Mouse (Mus musculus) hindbrain, embryonic 10.5 days (tissue): ENCODE data around the gene Kdm8. TPM values are rescaled to one million over a fixed set of nuclear protein-coding genes. Genes with fewer than 3 reads are reported as not detected.

Experiments used
- DNase-seq: peaks from one replicate; pipeline ENCODE4 v3.0.0-alpha.2; 2017; ENCODE audit warnings: low spot score
- H3K27ac ChIP-seq: fragments of 300-500 bp; sonication (generic); 2 replicates; pipeline ENCODE4 v1.5.1; 2016; ENCODE audit warnings: mild to moderate bottlenecking, moderate library complexity
- H3K27me3 ChIP-seq: fragments of 300-500 bp; sonication (generic); 2 replicates; pipeline ENCODE4 v1.6.1; 2016; ENCODE audit warnings: mild to moderate bottlenecking; ENCODE audit not compliant: poor library complexity, insufficient read depth, severe bottlenecking
- H3K36me3 ChIP-seq: fragments of 300-500 bp; sonication (generic); 2 replicates; pipeline ENCODE4 v1.6.1; 2016; ENCODE audit warnings: mild to moderate bottlenecking, moderate library complexity
- H3K4me1 ChIP-seq: fragments of 300-500 bp; sonication (generic); replicated peaks from 2 replicates; pipeline ENCODE4 v1.6.1; 2016; ENCODE audit warnings: mild to moderate bottlenecking
- H3K4me3 ChIP-seq: fragments of 300-500 bp; sonication (generic); 2 replicates; pipeline ENCODE4 v1.5.1; 2016; ENCODE audit warnings: mild to moderate bottlenecking, moderate library complexity
- H3K9me3 ChIP-seq: fragments of 300-500 bp; sonication (generic); 2 replicates; pipeline ENCODE4 v1.6.1; 2016; ENCODE audit warnings: mild to moderate bottlenecking, moderate library complexity
- WGBS: fragments of 180-500 bp; shearing (Covaris S2); methylation state at CpG from one replicate; pipeline ENCODE4 v1.1.7; 2016; 5-methylcytosine and 5-hydroxymethylcytosine counted together
- polyA plus RNA-seq: library from polyadenylated mRNA; unstranded; fragments of >200 nt; fragmentation: Nextera tagmentation; extraction: Ambion mirVana; gene quantifications from 2 replicates; pipeline ENCODE4 v1.2.1, GENCODE M21; 2016

Kdm8 gene
- polyA plus RNA-seq, result 15.3 and 15.9 TPM in 2 replicates

DNA sequence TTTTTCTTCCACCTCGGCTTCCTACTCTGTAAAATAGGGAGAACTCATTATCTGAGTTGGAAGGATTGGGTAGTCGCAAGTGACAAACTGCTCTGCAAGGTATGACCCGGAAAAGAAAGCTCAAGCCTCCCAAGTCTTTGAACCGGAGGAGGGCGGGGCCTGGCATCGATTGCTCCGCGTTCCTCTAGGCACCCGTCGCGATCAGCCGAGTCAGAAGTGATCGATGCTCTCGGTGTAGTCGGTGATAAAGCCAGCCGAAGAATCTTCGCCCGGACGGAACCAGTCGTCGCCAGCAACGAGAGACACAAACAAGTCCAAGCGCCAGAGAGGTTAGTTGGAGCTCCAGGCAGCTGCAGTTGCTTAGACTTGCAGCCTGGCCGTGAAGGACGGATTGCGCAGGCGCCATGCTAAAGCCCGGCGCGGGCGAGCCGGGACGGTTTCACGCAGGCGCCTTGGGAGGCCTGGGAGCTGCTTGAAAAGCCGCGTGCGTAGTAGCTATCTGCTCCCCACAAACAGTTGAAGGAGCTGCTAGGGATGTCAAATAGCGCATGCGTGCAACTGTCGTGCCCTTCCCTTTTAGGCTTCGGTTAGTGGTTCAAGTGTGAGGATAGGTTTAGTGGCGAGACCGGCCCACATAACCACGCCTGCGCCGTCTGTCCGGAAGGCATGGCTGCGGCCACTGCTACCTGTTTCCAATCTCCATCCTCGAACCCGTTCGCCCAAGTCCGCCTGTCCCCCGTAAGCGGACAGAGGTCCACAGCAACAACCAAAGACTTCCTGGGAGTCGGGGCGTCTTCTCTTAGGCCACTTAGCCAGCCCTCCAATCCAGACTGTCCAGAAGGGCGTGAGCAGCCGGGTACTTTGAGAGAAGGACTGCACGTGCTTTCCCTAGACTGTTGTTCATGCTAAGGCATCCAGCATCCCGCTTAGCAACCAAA is at the start of gene Kdm8:
Kdm8 (plus strand) TSS at position 213 of the 938 bp plus-strand sequence.
- Histone ChIP-seq H3K9me3 (no peaks in the 10 kb centered on the region), H3K4me1 (peaks cover 33% of the 10 kb centered on the region), H3K27ac (peak within 1 kb of the TSS; percentile 99), H3K27me3 (no peaks in the 10 kb centered on the region), H3K36me3 (no peaks in the 10 kb centered on the region), H3K4me3 (peak within 1 kb of the TSS; percentile 71)
- WGBS, result 1% methylated on average over 61 of the region's 61 CpGs
- DNase-seq, result peak; percentile 94

DNA sequence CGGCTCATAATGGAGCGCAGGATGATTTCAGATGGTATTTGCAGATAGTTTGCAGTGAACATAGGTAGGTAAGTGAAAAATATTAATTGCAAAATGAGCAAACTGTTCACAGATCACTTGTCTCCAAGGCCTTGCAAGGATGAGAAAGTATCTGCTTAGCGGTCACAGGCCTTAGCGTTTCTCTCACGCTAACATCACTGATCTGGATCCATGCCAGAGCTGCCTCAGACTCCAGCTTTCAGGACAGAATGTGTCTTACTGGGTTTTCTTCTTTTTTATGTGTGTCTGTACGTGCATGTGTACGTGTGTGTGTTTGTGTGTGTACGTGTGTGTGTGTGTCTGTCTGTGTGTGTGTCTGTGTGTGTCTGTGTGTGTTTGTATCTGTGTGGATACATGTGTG is 46.4 kb upstream of the Kdm8 start:
- Histone ChIP-seq H3K36me3 (no peaks in the 10 kb centered on the region), H3K27me3 (peaks cover 11% of the 10 kb centered on the region), H3K9me3 (no peaks in the 10 kb centered on the region), H3K4me3 (no peak overlapping the region), H3K4me1 (peaks cover 7% of the 10 kb centered on the region), H3K27ac (no peak overlapping the region)
- WGBS, result 92% methylated on average over 8 of the region's 8 CpGs
- no peak for DNase-seq

DNA sequence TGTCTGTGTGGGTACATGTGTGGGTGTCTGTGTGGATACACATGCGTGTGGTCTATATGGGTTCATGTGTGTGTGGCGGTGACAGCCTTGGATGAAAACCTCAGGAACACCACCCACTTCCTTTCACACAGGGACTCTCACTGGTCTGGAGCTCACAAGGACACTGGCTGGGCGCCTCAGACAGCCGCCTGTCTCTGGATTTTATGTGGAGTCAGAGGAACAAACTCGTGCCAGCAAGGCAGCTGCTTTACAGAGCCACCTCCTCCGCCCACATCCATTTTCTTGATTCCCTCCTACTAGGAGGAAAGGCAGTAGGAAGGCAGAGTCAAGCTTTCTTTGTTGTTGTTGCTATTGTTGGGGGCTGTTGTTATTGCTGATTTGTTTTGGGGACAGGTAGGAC is 45.8 kb upstream of the Kdm8 start:
- Histone ChIP-seq H3K27me3 (peaks cover 11% of the 10 kb centered on the region), H3K9me3 (no peaks in the 10 kb centered on the region), H3K4me3 (no peak overlapping the region), H3K4me1 (peaks cover 5% of the 10 kb centered on the region; the same call in 1 of the 2 replicates), H3K36me3 (no peaks in the 10 kb centered on the region), H3K27ac (no peak overlapping the region)
- DNase-seq, result no peak
- 62% methylated on average over 6 of the region's 6 CpGs for WGBS

DNA sequence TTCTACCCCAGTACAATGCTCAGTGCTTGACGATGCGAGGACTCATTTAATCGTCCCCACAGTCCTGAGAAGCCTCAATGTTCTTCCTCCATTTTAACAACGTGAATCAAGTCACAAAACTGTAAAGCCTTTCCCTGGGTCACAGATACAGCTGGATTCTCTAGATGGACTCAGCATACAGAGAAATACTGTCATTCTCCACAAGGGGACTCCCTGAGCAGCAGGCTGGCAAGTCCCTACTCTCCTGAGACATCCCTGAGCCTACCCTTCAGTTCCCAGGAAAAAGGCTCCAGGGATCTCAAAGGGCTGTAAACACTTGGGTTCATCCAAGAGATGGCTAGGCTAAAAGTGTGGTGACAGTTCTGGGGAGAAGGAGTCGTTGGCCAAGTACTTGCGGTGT is 37.3 kb upstream of the Kdm8 start:
- Histone ChIP-seq H3K36me3 (no peaks in the 10 kb centered on the region), H3K4me1 (no peaks in the 10 kb centered on the region), H3K27ac (no peak overlapping the region), H3K9me3 (no peaks in the 10 kb centered on the region), H3K27me3 (no peaks in the 10 kb centered on the region), H3K4me3 (no peak overlapping the region)
- DNase-seq, result no peak
- WGBS, result 84% methylated on average over 6 of the region's 6 CpGs

DNA sequence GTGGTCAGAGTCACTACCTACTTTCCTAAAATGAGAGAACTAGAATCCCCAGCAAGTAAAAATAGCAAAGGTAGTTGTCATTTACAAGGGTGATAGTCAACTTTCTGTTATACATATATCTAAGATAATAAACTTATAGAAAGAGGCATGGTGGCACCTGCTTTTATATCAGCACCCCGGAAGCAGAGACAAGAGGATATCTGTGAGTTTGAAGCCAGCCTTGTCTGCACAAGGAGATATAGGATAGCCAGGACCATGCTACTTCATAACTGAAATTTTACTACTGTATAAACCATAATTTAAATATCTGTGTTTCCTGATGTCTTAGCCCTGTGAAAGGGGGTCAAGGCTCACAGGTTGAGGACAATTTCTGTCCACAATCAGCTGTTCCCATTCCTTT is 29.4 kb upstream of the Kdm8 start:
- no peaks in the 10 kb centered on the region for H3K27me3 ChIP-seq
- H3K9me3 ChIP-seq, result no peaks in the 10 kb centered on the region
- 0 out of 2 replicates have a peak, but pooled peaks cover 4% of the 10 kb centered on the region for H3K4me1 ChIP-seq
- DNase-seq, result no peak
- H3K27ac ChIP-seq, result no peak overlapping the region
- no peaks in the 10 kb centered on the region for H3K36me3 ChIP-seq
- WGBS, result 87% methylated on average over 1 of the region's 1 CpGs
- no peak overlapping the region for H3K4me3 ChIP-seq

DNA sequence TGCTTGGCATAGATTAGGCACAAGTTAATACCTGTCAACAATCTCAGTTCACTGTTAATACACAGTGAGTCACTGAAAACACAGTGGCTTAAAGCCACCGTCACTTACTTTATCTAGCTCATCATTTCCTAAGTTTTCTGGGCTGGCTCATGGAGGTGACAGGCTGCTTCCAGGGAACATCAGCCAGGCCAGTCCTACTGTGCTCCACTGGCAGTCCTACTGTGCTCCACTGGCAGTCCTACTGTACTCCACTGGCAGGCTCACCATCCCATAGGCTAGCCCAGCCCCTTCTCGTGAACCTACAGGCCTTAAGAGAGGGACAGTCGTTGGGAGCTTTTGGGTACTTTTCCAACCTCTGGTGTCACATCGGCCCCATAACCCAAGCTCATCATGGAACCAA is 28.7 kb upstream of the Kdm8 start:
- no peak for DNase-seq
- H3K4me3 ChIP-seq, result no peak overlapping the region

DNA sequence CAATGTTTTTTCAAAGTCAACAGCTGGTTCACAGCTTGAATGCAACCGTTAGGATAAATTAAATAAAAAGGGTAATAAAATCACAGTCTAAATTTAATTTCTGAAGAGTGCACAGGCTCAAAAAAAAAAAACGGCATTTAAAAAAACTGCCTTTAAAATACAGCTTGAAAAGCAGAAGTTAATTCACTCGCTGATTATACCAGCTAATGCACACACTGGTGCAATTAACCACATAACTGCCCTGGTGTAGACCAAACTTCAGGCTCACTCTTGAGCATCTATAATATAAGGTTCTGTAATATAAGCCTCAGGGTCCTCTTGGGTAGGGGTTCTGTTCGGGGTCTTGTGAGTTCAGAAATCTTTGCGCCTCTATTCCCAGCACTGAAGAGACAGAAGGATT is 27.7 kb upstream of the Kdm8 start:
- no peak overlapping the region for H3K27ac ChIP-seq

More for the DNA sequence above, 28.7 kb upstream of the Kdm8 start:
- no peaks in the 10 kb centered on the region for H3K27me3 ChIP-seq
- H3K36me3 ChIP-seq, result no peaks in the 10 kb centered on the region
- H3K9me3 ChIP-seq, result no peaks in the 10 kb centered on the region
- WGBS, result 87% methylated on average over 4 of the region's 4 CpGs
- H3K4me1 ChIP-seq, result 0 out of 2 replicates have a peak, but pooled peaks cover 4% of the 10 kb centered on the region
- no peak overlapping the region for H3K27ac ChIP-seq

DNA sequence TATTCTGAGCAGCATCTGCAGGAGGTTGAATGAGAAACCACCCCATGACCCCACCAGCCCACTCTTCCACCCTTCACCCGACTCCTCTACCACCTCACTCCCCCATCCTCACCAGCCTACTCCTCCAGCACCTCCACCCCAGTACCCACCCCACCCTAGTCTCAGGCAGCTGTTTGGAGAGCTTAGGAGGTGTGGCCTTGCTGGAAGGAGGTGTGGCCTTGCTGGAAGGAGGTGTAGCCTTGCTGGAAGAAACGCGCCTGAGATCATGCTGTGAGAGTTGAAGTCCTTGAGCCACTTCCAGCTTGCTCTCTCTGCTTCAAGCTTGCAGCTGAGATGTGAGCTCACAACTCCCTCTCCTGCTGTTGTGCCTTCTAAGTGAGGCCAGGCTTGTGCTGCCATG is 26.1 kb upstream of the Kdm8 start:
- H3K27ac ChIP-seq, result no peak overlapping the region
- H3K4me1 ChIP-seq, result 0 out of 2 replicates have a peak, but pooled peaks cover 6% of the 10 kb centered on the region
- no peaks in the 10 kb centered on the region for H3K27me3 ChIP-seq
- no peak for DNase-seq
- no peaks in the 10 kb centered on the region for H3K36me3 ChIP-seq
- H3K4me3 ChIP-seq, result no peak overlapping the region
- no peaks in the 10 kb centered on the region for H3K9me3 ChIP-seq
- 33% methylated on average over 3 of the region's 3 CpGs for whole genome bisulfite sequencing

More for the DNA sequence above, 27.7 kb upstream of the Kdm8 start:
- no peak for DNase-seq
- Histone ChIP-seq H3K4me3 (no peak overlapping the region), H3K27me3 (no peaks in the 10 kb centered on the region), H3K36me3 (no peaks in the 10 kb centered on the region), H3K9me3 (no peaks in the 10 kb centered on the region), H3K4me1 (0 out of 2 replicates have a peak, but pooled peaks cover 4% of the 10 kb centered on the region)
- WGBS, result 87% methylated on average over 5 of the region's 5 CpGs

DNA sequence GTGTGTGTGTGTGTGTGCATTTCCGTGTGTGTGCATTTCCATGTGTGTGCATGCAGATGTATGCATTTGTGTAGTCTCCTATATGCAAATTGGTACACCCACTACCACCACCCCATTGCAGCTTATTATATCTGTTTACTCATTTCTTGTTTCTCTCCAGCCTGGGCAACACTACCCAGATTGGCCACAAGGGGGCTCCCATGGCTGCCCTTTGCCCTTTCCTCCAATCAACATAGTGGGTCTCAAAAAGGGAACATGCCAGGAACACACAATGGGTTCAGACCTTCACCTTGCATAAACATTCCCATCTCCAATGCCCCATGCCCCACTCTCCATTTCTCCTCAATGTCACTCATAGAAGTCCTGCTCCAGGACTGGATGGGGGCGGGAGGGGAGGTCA is 24.3 kb upstream of the Kdm8 start:
- Histone ChIP-seq H3K9me3 (no peaks in the 10 kb centered on the region), H3K36me3 (no peaks in the 10 kb centered on the region), H3K4me1 (0 out of 2 replicates have a peak, but pooled peaks cover 6% of the 10 kb centered on the region), H3K27me3 (no peaks in the 10 kb centered on the region), H3K27ac (no peak overlapping the region), H3K4me3 (no peak overlapping the region)
- DNase-seq, result peak; percentile 43
- 71% methylated on average over 2 of the region's 2 CpGs for WGBS

DNA sequence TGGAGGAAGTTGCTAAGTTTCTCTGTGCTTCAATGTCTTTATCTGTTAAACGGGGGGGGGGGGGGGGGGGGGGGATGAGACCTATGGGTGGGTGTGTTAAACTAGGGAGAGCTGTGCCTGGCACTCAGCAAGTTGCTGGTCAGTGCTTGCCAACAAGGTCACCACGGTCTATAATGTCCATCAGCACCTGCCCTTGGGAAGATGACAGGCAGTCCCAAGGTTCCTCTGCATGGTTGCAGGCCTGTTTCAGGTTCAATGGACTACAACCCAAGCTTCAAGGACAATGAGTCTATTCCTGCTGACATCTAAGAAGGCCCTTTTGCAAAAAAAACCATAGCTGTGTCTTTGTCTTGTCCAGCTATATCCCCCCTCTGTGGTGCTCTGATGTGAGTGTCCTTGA is 22.6 kb upstream of the Kdm8 start:
- 60% methylated on average over 2 of the region's 2 CpGs for WGBS

DNA sequence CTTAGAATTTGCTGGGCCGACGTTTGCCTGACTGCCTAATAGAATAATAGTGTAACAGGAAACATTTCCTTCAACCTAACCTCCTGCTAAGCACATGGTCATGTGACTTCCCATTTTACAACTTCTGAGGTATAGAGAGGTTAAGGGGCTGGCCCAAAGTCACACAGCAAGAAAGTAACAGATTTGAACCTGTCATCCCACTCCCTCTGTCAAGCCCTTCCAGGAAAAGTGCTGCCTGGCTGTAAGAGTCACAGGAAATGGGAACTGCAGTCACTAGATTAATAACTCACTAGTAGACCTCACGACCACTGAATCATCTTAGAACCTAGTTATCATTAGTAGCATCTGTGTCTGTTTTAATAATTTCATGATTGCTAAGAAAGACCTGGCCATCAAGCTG is 21.4 kb upstream of the Kdm8 start:
- 80% methylated on average over 3 of the region's 3 CpGs for WGBS
- no peaks in the 10 kb centered on the region for H3K36me3 ChIP-seq
- H3K4me3 ChIP-seq, result no peak overlapping the region
- no peak overlapping the region for H3K27ac ChIP-seq
- no peaks in the 10 kb centered on the region for H3K27me3 ChIP-seq
- H3K4me1 ChIP-seq, result 0 out of 2 replicates have a peak, but pooled peaks cover 6% of the 10 kb centered on the region
- no peak for DNase-seq
- H3K9me3 ChIP-seq, result no peaks in the 10 kb centered on the region

More for the DNA sequence above, 22.6 kb upstream of the Kdm8 start:
- H3K27ac ChIP-seq, result no peak overlapping the region
- H3K27me3 ChIP-seq, result no peaks in the 10 kb centered on the region
- H3K4me1 ChIP-seq, result 0 out of 2 replicates have a peak, but pooled peaks cover 6% of the 10 kb centered on the region
- no peaks in the 10 kb centered on the region for H3K9me3 ChIP-seq
- no peak for DNase-seq
- H3K36me3 ChIP-seq, result no peaks in the 10 kb centered on the region
- H3K4me3 ChIP-seq, result no peak overlapping the region

DNA sequence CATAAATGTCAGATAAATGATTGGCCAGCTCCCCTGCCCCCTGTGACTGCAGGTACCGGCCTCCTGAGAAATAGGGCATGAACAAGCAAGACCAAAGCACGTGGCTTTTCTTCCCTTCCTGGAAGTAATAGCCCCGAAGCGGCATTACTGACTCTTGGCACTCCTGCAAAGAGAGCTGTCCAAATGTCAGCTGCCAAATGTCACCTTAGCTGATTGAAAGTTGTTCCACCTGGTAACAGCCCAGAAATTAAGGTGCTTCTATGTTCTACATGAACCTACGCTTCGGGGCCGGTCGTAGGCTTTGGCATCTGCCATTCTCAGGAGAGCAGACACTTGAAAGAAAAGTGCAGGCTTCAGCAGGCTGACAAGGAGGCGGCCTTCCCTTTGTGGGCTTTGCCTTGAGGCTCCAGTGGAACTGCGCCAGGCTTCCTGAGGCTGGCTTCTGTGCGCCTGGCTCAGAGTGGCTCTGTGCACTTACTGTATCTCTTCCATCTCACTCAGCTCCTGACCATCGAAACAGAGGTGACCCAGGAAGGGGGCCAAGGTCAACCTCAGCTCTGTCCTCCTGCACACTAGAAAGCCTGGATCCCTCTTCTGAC is 16.9 kb upstream of the Kdm8 start:
- no peaks in the 10 kb centered on the region for H3K27me3 ChIP-seq
- no peak overlapping the region for H3K4me3 ChIP-seq
- WGBS, result 85% methylated on average over 12 of the region's 12 CpGs
- peaks cover 10% of the 10 kb centered on the region; the same call in 1 of the 2 replicates for H3K4me1 ChIP-seq
- DNase-seq, result no peak
- H3K27ac ChIP-seq, result peak overlapping the region; percentile 23; the same call in 1 of the 2 replicates
- no peaks in the 10 kb centered on the region for H3K9me3 ChIP-seq
- no peaks in the 10 kb centered on the region for H3K36me3 ChIP-seq

DNA sequence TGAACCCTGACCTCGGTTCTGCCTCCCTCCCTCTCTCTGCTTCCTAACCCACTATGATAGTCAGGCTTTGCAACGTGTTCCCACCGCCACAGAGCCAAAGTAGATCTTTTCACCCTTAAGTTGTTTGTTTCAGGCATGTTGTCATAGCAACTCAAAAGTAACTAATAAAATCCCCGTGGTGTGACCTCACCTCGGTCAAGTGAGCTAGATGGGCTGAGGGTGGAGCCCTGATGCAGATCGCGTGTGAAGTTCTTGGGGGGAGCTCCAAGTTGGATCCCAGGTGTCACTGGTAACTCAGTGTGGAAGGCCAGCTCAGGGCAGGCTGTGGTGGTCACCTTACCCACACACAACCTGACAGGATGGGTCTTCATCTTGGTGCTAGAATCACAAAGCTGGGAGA is 16.1 kb upstream of the Kdm8 start:
- Histone ChIP-seq H3K9me3 (no peaks in the 10 kb centered on the region), H3K4me3 (no peak overlapping the region), H3K4me1 (peaks cover 8% of the 10 kb centered on the region; the same call in 1 of the 2 replicates), H3K36me3 (no peaks in the 10 kb centered on the region), H3K27ac (no peak overlapping the region), H3K27me3 (no peaks in the 10 kb centered on the region)
- 84% methylated on average over 7 of the region's 7 CpGs for WGBS
- no peak for DNase-seq
